In the genomic region with DNA sequence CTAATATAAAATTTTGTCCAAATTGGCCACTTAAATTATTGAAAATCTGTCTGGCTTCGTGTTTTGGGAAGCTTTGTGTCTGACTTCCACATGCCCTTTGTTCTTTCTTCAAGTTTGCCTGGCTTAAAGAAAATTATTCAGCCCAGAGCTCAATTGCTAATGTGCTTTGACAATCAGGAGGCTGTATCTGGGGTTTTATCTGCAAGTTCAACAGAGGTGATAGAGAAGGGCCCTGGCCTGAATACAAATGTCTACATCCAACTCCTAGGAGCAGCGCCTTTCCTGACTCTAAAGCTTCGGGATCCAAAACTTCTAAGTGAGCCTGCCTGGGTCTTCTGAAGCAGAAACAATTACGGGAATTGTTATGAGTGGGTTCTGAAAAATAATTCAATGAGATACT, we compare ENCODE assay signal across 24 mouse cellular contexts.
"Had no signal": no experiment of that assay in that cellular context is flagged by ENCODE, and none has a peak within 500 bp of the region (broad histone marks: within the 10 kb centered on the region; RNA-seq: fewer than 3 reads in every experiment).

No protein-coding gene starts in this region.

- H3K4me2 ChIP-seq: heart, embryonic 12.5 days; hindbrain, embryonic 14.5 days; intestine, embryonic 15.5 days; kidney, embryonic 15.5 days; limb, embryonic 13.5 days; limb, embryonic 15.5 days had no signal

- H3K27ac ChIP-seq: gastrocnemius, adult 2 months; heart, embryonic 10.5 days; hindbrain, embryonic 14.5 days; intestine, embryonic 15.5 days; kidney, embryonic 15.5 days; kidney, postnatal 0 days; limb, embryonic 13.5 days; limb, embryonic 15.5 days had no signal

- ATAC-seq: hindbrain, embryonic 16.5 days; inflammation-experienced regulatory T-cells, adult 6 months; intestine, embryonic 15.5 days; intestine, postnatal 0 days had no signal

- DNase-seq: gastrocnemius, adult 2 months; gastrocnemius, postnatal 10 days; gastrocnemius, postnatal 25 days; heart, adult 18-20 months; heart, postnatal 10 days; heart, postnatal 4 days; kidney, adult 18-20 months; kidney, adult 9 months; kidney, postnatal 14 days; kidney, postnatal 36 days; layer of hippocampus, adult 9-11 months; layer of hippocampus, postnatal 36 days; left cerebral cortex, postnatal 4 days had no signal

- H3K9me3 ChIP-seq: heart, embryonic 10.5 days; heart, embryonic 12.5 days; intestine, embryonic 15.5 days; kidney, embryonic 15.5 days; limb, embryonic 13.5 days; limb, embryonic 15.5 days had no signal

- H3K27me3 ChIP-seq: heart, embryonic 12.5 days; intestine, embryonic 15.5 days; kidney, embryonic 15.5 days; limb, embryonic 13.5 days; limb, embryonic 15.5 days had no signal

- H3K4me3 ChIP-seq: gastrocnemius, adult 2 months; heart, embryonic 10.5 days; heart, embryonic 12.5 days; intestine, embryonic 15.5 days; kidney, embryonic 15.5 days; limb, embryonic 13.5 days; limb, embryonic 15.5 days had no signal

- H3K4me1 ChIP-seq: heart, embryonic 10.5 days; heart, embryonic 12.5 days; intestine, embryonic 15.5 days; kidney, embryonic 15.5 days; limb, embryonic 13.5 days; limb, embryonic 15.5 days had no signal

- H3K36me3 ChIP-seq: heart, embryonic 10.5 days; heart, embryonic 12.5 days; intestine, embryonic 15.5 days; kidney, embryonic 15.5 days; limb, embryonic 13.5 days; limb, embryonic 15.5 days had no signal

- H3K9ac ChIP-seq: heart, embryonic 12.5 days; hindbrain, embryonic 14.5 days; intestine, embryonic 15.5 days; kidney, embryonic 15.5 days; limb, embryonic 13.5 days; limb, embryonic 15.5 days had no signal
